Mouse (Mus musculus) adipose tissue, adult 10 weeks (tissue): ENCODE data around the gene Fam57b. TPM values are rescaled to one million over a fixed set of nuclear protein-coding genes. Genes with fewer than 3 reads are reported as not detected.

Experiments used
- polyA plus RNA-seq: library from polyadenylated mRNA; stranded (reverse); fragments of 350-450 nt; fragmentation: Illumina TruSeq; extraction: RNeasy Lipid Tissue Mini Kit (QIAGEN cat#74804); gene quantifications from one replicate; pipeline ENCODE4 v1.2.3, GENCODE M21; 2014; ENCODE audit warnings: low read depth, low replicate concordance

Fam57b gene
- polyA plus RNA-seq, result 5.7 TPM

DNA sequence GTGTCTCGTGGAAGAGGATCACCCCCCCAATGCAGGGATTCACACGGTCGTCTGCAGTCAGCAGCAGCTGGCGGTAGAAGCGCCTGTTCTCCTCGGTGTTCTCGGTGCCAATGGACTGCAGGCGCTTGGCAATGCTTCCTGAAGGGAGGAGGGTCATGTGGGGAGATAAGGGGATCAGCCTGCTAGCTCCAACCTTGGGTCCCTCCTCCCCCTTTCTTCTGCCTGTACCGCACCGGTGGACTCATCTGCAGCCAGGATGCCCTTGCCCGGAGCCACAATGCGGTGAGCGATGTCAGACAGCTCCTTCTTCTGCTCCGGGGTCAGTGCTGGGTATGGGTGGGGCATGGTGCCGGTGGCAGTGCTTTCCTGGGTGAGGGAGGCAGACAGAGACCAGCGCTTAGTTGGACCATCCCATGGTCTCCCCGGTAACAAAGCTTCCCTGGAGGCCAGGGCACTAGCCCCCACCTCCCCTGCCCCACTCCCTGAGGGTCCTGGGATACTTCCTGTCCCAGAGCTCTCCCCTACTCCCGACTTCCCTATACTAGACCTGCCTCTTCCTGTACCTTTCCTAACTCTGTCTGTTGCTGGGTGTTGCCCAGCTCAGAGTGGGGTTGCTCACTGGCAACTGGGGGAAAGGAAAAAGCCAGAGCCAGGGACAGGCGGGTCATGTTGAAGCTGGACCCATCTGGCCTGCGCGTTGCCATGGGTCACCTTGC is at the start of gene Fam57b:
Fam57b (plus strand) TSS at position 258 of the 716 bp plus-strand sequence.

DNA sequence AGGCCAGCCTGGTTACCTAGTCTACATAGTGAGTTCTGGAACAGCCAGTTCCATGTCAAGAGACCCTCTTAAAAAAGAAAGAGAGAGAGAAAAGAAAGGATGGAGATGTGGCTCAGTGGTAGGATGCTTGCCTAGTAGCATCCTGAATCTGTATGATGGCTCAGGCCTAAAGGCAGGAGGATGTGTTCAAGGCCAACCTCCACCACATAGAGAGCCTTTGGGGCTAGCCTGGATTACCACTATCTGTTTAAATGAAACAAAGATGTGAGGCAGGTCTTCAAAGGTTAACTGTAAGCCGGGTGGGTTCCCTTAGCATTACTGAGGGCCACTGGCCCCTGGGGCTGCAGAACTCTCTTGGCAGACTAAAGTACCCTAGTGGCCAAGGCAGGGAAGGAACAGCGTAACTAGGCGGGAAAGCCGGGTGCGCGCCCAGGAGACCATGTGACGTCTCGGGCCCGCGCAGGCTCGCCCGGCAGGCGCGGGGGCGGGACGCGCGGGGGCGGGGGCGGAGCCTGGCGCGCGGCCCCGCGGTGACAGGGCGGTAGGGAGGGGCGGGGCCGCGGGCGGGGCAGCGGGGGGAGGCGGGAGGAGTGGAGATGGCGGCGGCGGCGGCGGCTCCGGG is 38.3 kb upstream of the Fam57b start, which contains the start of gene Mapk3:
Mapk3 (plus strand) TSS at position 552 of the 622 bp plus-strand sequence.

DNA sequence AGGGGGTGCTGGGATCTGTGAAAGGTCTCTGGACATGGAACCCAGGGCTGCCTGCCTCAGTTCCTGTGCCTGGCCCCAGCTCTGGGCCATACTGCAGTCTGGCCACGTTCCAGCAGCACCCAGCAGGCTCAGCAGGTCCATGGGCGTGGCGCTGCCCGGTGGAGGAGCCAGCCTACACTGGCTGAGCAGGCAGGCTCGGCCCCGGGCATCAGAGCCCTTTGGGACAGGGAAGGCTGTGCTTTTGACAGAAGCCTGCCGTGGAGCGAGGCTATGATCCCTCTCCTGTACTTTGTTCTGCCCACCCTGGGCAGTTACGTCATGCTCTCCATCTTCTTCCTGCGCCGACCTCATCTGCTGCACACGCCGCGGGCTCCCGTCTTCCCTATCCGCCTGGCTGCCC is 31.3 kb upstream of the Fam57b start, which contains the start of gene Gdpd3:
Gdpd3 (plus strand) TSS at position 134 of the 400 bp plus-strand sequence.

DNA sequence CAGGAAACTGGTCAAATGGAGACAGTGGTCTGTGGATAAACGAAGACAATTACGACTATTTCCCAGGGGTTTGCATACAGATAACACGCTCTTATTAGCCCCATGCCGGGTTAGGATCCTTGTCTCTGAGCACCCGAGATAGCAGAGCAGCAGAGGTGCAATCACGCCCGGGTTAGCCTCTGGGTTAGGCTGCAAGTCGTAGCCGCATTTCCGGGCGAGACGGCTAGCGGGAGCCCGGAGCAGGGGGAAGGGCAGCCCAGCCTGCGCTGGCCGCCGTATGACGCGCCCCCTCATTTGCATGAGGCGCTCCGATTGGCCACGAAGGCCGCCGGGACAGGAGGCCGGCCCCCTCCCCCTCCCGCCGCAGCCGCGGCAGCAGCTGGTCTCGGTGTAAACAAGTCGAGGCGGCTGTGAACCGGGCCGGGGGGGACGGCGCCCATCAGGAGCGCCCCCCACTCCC is 20.8 kb upstream of the Fam57b start, which contains the start of gene Ypel3:
Ypel3 (plus strand) TSS at position 358 of the 460 bp plus-strand sequence.

DNA sequence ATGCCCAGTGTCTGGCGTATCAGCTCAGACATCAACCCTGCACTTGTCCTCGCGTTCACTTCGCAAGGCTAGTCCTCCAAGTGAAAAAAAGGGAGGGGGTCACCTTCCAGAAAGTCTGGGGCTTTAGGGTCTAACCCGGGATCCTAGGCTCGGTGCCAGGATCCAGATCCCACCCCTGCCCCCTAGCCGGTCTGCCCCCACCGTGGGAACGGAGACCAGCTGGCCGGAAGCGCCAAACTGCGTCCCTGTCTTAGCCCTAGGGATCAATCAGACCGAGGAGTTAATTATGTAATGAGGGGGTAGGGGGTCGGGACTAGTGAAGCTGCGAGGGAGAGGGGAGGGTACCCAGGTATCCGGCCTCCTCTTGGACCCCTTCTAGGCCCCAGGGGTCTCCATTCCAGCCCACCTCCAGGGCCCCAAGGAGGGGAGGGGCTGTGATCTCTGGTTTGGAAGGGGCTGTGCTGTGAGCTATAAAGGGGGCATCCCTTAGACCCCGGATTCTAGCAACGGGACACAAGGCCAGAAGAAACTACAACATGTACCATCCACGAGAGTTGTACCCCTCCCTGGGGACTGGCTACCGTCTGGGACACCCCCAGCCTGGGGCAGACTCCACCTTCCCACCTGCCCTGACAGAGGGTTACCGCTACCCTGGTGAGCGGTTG is 16.4 kb upstream of the Fam57b start, which contains the start of gene Tbx6:
Tbx6 (plus strand) TSS at position 513 of the 665 bp plus-strand sequence.

DNA sequence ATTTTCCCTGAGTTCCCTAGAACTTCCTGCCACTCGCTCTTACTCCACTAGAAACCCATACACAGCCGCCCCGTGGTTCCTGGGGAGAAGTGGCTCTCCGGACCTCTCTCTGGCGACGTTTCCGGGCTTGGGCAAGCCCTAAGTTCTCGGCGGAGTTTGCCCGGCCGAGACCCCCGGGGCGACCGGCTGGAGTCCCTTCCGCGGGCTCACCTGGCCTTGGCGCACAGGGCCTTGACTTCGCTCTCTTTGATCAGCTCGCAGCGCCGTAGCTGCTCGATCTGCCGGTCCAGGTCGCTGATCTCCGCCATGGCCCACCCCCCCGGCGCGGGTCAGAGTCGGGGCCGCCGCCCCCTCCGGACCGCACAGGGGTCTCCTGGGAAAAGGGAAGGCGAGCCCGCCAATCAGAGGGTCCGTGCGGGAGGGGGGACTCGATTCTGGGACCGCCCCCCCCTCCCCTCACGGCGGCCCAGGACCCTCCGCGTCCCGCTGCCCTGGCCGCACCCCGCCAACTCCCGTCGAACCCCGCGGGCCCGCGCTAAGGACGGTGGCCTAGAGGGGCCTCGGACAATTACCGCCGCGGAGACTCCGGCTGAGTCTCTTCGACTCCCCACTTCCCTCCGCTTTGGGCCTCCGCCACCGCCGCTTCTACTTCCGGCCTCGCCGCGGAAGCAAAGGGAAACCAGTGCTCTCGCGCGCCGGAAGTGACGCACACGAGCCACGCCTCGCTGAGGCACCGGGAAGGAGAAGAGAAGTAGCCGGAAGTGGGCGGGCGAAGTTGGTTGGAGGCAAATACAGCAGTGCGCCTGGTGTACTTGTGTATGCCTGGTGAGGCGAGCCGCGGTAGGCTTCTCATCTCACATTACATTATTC is 5.4 kb upstream of the Fam57b start, which contains the start of gene Ppp4c:
Ppp4c (minus strand) TSS at position 646 of the 870 bp plus-strand sequence.

DNA sequence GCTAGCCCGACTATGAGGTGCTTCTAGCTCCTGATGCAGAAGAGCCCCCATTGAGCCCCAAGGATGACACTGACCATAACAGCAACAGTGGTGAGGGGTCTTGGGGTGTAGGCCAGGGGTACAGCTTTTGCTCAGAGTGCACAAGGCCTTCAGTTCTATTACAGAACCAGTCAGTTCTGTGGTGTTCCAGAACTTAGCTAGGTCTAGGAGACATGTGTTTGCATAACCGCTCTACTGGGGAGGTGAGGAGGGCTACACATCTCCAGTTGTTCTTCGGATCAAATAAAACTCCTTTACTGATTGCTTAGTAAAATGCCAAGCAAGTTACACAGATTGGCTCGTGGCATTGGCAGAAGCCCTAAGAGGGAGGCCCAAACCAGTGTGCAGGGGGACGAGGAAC is 34.1 kb downstream of the Fam57b start, which contains the start of gene 4930451I11Rik:
4930451I11Rik (minus strand) TSS at position 101 of the 400 bp plus-strand sequence.

DNA sequence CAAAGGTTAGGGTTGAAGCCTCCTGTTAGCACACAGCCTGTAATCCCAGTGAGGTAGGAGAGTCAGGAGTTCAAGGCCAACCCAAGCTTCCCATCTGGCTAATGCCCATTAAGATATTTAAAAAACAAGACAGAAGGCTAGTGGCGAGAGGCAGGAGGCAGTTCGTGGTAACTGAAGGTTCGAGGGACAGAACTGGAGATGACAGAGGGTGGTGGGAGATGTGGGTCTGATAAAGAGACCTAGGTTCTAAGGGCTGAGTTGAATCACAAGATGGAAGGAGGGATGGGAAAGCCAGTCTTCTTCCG is 49.6 kb downstream of the Fam57b start, which contains the start of gene Doc2a:
Doc2a (plus strand) TSS at position 301 of the 305 bp plus-strand sequence.

DNA sequence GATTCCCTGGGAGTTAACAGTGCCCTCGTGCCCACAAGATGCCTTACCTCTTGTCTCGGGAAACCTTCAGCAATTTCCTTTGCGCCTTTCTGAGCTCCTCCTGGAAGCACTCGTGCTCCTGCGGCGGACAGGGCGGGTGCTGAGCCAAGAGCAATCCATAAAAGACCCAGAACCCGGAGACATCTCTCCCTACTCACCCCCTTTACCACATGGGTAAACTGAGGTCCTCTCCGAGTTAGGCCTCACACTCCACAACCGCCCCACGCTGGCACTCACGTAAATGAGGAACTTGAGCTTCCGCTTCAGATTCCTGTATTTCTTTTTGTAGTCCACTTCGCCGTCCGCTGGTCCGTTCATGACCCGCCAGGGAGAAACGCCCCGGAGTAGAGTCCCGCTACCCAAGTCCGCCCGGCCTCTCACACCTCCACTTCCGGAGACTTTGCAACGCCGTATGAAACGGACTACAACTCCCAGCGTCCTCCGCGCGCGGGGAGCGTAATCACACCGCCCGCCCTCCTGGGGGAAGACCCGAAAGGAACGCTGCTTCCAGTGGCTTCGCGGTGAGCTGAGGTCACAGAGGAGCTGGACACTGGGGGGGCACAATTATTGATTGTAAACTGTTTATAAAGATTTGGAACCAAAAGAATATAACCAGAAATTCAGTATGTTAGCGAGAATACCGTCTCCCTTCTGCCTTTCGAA is 64.1 kb downstream of the Fam57b start, which contains the start of gene Hirip3:
Hirip3 (plus strand) TSS at position 544 of the 702 bp plus-strand sequence.

DNA sequence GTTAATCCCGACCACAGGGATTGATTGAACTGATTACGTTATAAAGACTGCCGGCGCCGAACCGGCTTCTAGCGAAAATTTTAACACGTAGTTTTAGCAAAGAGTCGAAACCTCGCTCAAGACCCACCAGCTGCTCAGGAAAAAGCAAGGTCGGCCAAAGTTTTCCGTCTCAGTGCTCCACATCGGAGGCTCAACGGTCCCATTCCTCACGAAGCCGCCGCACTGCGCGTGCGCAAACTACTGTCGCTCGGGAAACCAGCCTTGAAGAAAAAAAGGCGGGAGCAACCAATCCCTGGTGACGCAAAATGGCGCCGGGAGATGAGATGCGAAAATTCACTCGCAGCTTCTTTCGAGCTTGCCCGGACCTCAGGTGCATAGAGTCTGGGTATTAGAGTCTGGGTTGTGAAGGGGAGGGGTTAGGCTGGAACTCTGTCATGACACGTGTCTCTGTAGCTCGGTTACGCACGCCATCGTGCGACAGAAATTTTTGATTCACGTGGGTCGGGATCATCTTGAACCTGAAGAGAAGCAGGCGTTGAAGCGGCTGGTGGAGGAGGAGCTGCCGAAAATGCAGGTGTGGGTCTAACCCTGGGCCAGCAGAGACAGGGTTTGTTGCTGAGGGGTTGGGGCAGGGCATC is 64.8 kb downstream of the Fam57b start, which contains the start of gene Ino80e:
Ino80e (minus strand) TSS at position 231 of the 638 bp plus-strand sequence.

Other genes with a start within 250 kb of the Fam57b start
- gene Eif3c, start 231.3 kb upstream of the Fam57b start, polyA plus RNA-seq, result 119 TPM
- gene Apobr, start 212.7 kb upstream of the Fam57b start, polyA plus RNA-seq, result 34.2 TPM
- 55.2 TPM for gene Cln3, start 211.9 kb upstream of the Fam57b start, polyA plus RNA-seq
- gene Il27, start 202.7 kb upstream of the Fam57b start, polyA plus RNA-seq, result 0.42 TPM
- gene Nupr1, start 166.8 kb upstream of the Fam57b start, polyA plus RNA-seq, result 112 TPM
- gene Sgf29, start 148.4 kb upstream of the Fam57b start, polyA plus RNA-seq, result 23.6 TPM
- gene Sult1a1, start 121.2 kb upstream of the Fam57b start, polyA plus RNA-seq, result 157 TPM
- gene Bola2, start 102.3 kb upstream of the Fam57b start, polyA plus RNA-seq, result 28.1 TPM
- 15.2 TPM for gene Slx1b, start 101.9 kb upstream of the Fam57b start, polyA plus RNA-seq
- 29.4 TPM for gene Coro1a, start 89.9 kb upstream of the Fam57b start, polyA plus RNA-seq
- gene Mapk3, start 38.1 kb upstream of the Fam57b start, polyA plus RNA-seq, result 92.1 TPM
- 3.7 TPM for gene Gdpd3, start 31.3 kb upstream of the Fam57b start, polyA plus RNA-seq
- gene Ypel3, start 20.7 kb upstream of the Fam57b start, polyA plus RNA-seq, result 135 TPM
- gene Tbx6, start 16.2 kb upstream of the Fam57b start, polyA plus RNA-seq, result 1.4 TPM
- 76.2 TPM for gene Ppp4c, start 5.2 kb upstream of the Fam57b start, polyA plus RNA-seq
- 1.2 TPM for gene 4930451I11Rik, start 34.0 kb downstream of the Fam57b start, polyA plus RNA-seq
- gene Doc2a, start 49.7 kb downstream of the Fam57b start, polyA plus RNA-seq, result not detected
- 20.1 TPM for gene Hirip3, start 64.3 kb downstream of the Fam57b start, polyA plus RNA-seq
- 32.6 TPM for gene Ino80e, start 64.7 kb downstream of the Fam57b start, polyA plus RNA-seq
- gene Taok2, start 87.0 kb downstream of the Fam57b start, polyA plus RNA-seq, result 53.1 TPM
- gene Tmem219, start 125.2 kb downstream of the Fam57b start, polyA plus RNA-seq, result 58.2 TPM
- 12.5 TPM for gene Kctd13, start 131.2 kb downstream of the Fam57b start, polyA plus RNA-seq
- 0.30 TPM for gene Asphd1, start 151.9 kb downstream of the Fam57b start, polyA plus RNA-seq
- 1.5 TPM for gene Sez6l2, start 152.9 kb downstream of the Fam57b start, polyA plus RNA-seq
- gene Cdipt, start 178.2 kb downstream of the Fam57b start, polyA plus RNA-seq, result 96.0 TPM
- 29.3 TPM for gene Cdiptos, start 178.4 kb downstream of the Fam57b start, polyA plus RNA-seq
- 50.9 TPM for gene Mvp, start 217.0 kb downstream of the Fam57b start, polyA plus RNA-seq
- 1.6 TPM for gene Pagr1b, start 218.8 kb downstream of the Fam57b start, polyA plus RNA-seq
- gene Pagr1a, start 219.7 kb downstream of the Fam57b start, polyA plus RNA-seq, result not detected
- gene Gm42742, start 223.4 kb downstream of the Fam57b start, polyA plus RNA-seq, result 26.3 TPM
- 2.7 TPM for gene Prrt2, start 223.5 kb downstream of the Fam57b start, polyA plus RNA-seq
- 78.3 TPM for gene Maz, start 229.4 kb downstream of the Fam57b start, polyA plus RNA-seq
- 3.2 TPM for gene Kif22, start 244.8 kb downstream of the Fam57b start, polyA plus RNA-seq